Mouse (Mus musculus) limb, embryonic 15.5 days (tissue): ENCODE results near the gene Scaf8. TPM values are rescaled to one million over a fixed set of nuclear protein-coding genes. Genes with fewer than 3 reads are reported as not detected.
"Not testable (repeated sequence)": the region's sequence is repeated elsewhere in the genome, so short reads cannot be mapped to it uniquely, and the experiment has no call there.

ENCODE experiments used
- ATAC-seq: fragments of 200-750 bp; cut with Nextera tagmentation; 2 replicates; pipeline ENCODE4 v1.8.0; 2017; ENCODE audit warnings: low read depth, moderate TSS enrichment; ENCODE audit not compliant: insufficient number of reproducible peaks, low FRiP score, low TSS enrichment
- H3K27ac ChIP-seq: fragments of 300-500 bp; sonication (generic); 2 replicates; pipeline ENCODE4 v1.5.1; 2015; ENCODE audit warnings: moderate library complexity, mild to moderate bottlenecking, inconsistent platforms
- H3K27me3 ChIP-seq: fragments of 300-500 bp; sonication (generic); 2 replicates; pipeline ENCODE4 v1.6.1; 2015; ENCODE audit warnings: inconsistent platforms
- H3K36me3 ChIP-seq: fragments of 300-500 bp; sonication (generic); 2 replicates; pipeline ENCODE4 v1.6.1; 2015; ENCODE audit warnings: inconsistent platforms
- H3K4me1 ChIP-seq: fragments of 300-500 bp; sonication (generic); 2 replicates; pipeline ENCODE4 v1.6.1; 2015; ENCODE audit warnings: inconsistent platforms
- H3K4me2 ChIP-seq: fragments of 300-500 bp; sonication (generic); 2 replicates; pipeline ENCODE4 v1.6.1; 2015; ENCODE audit warnings: mild to moderate bottlenecking, inconsistent platforms
- H3K4me3 ChIP-seq: fragments of 300-500 bp; sonication (generic); 2 replicates; pipeline ENCODE4 v1.5.1; 2015; ENCODE audit warnings: mild to moderate bottlenecking, inconsistent platforms
- H3K9ac ChIP-seq: fragments of 300-500 bp; sonication (generic); 2 replicates; pipeline ENCODE4 v1.6.1; 2015; ENCODE audit warnings: inconsistent platforms
- H3K9me3 ChIP-seq: fragments of 300-500 bp; sonication (generic); 2 replicates; pipeline ENCODE4 v1.6.1; 2016; ENCODE audit warnings: inconsistent platforms
- WGBS: fragments of 180-500 bp; shearing (Covaris S2); methylation state at CpG from one replicate; pipeline ENCODE4 v1.1.7; 2015; 5-methylcytosine and 5-hydroxymethylcytosine counted together
- polyA plus RNA-seq: library from polyadenylated mRNA; unstranded; fragments of >200 nt; fragmentation: Nextera tagmentation; extraction: Ambion mirVana; gene quantifications from 2 replicates; pipeline ENCODE4 v1.2.1, GENCODE M21; 2015

Gene Scaf8
- polyA plus RNA-seq: 18.7 and 19.1 TPM in 2 replicates

- H3K27me3 ChIP-seq: no peaks in the 10 kb centered on the region
- H3K36me3 ChIP-seq: no peaks in the 10 kb centered on the region
- H3K9ac ChIP-seq: peak within 1 kb of the TSS; percentile 95
- H3K4me3 ChIP-seq: peak within 1 kb of the TSS; percentile 80
- H3K4me2 ChIP-seq: peak within 1 kb of the TSS; percentile 59
- peak; percentile 95 for ATAC-seq
- H3K9me3 ChIP-seq: no peaks in the 10 kb centered on the region
- H3K4me1 ChIP-seq: peaks cover 19% of the 10 kb centered on the region; the same call in 1 of the 2 replicates
- under 1% methylated on average over 76 of the region's 91 CpGs for WGBS
- peak within 1 kb of the TSS; percentile 99 for H3K27ac ChIP-seq
These were observed at the start of gene Scaf8 for GRCm38 (mm10) chr17:3114720-3115379. Scaf8 (plus strand) TSS chr17:3114972.

- H3K36me3 ChIP-seq: peaks cover 55% of the 10 kb centered on the region
- ATAC-seq: no peak
- 91% methylated on average over 9 of the region's 9 CpGs for WGBS
These were observed 39.5 kb upstream of the Scaf8 start for GRCm38 (mm10) chr17:3075166-3075872.

GRCm38 (mm10) chr17:3075873-3076245, 38.9 kb upstream of the Scaf8 start:
- WGBS: 93% methylated on average over 4 of the region's 4 CpGs
- Histone ChIP-seq H3K4me3 (no peak overlapping the region), H3K27ac (no peak overlapping the region), H3K9me3 (no peaks in the 10 kb centered on the region), H3K9ac (no peak overlapping the region), H3K4me2 (no peak overlapping the region), H3K27me3 (no peaks in the 10 kb centered on the region), H3K4me1 (no peaks in the 10 kb centered on the region), H3K36me3 (peaks cover 50% of the 10 kb centered on the region)
- no peak for ATAC-seq

More at GRCm38 (mm10) chr17:3075166-3075872, 39.5 kb upstream of the Scaf8 start:
- no peaks in the 10 kb centered on the region for H3K27me3 ChIP-seq
- no peak overlapping the region for H3K4me2 ChIP-seq
- no peaks in the 10 kb centered on the region for H3K9me3 ChIP-seq
- H3K4me1 ChIP-seq: no peaks in the 10 kb centered on the region
- H3K9ac ChIP-seq: no peak overlapping the region
- H3K27ac ChIP-seq: no peak overlapping the region
- H3K4me3 ChIP-seq: no peak overlapping the region

- not testable (repeated sequence) for ATAC-seq, H3K27me3 ChIP-seq, H3K27ac ChIP-seq, H3K9ac ChIP-seq, H3K4me2 ChIP-seq, H3K4me1 ChIP-seq, H3K9me3 ChIP-seq, H3K4me3 ChIP-seq
- WGBS: 88% methylated on average over 9 of the region's 9 CpGs
- peaks cover 31% of the 10 kb centered on the region for H3K36me3 ChIP-seq
These were observed 36.8 kb upstream of the Scaf8 start for GRCm38 (mm10) chr17:3077936-3078335.

GRCm38 (mm10) chr17:3080587-3081349, 34.0 kb upstream of the Scaf8 start:
- not testable (repeated sequence) for H3K9ac ChIP-seq, H3K27me3 ChIP-seq, ATAC-seq, H3K4me2 ChIP-seq, H3K36me3 ChIP-seq, H3K4me3 ChIP-seq, H3K27ac ChIP-seq, H3K4me1 ChIP-seq, H3K9me3 ChIP-seq
- WGBS: 82% methylated on average over 8 of the region's 9 CpGs

GRCm38 (mm10) chr17:3081512-3082100, 33.2 kb upstream of the Scaf8 start:
- not testable (repeated sequence) for H3K27ac ChIP-seq, H3K4me1 ChIP-seq, H3K4me2 ChIP-seq, H3K27me3 ChIP-seq, H3K36me3 ChIP-seq, H3K9me3 ChIP-seq, H3K9ac ChIP-seq, H3K4me3 ChIP-seq
- ATAC-seq: peak; percentile 64
- WGBS: 82% methylated on average over 3 of the region's 3 CpGs

GRCm38 (mm10) chr17:3082125-3082755, 32.5 kb upstream of the Scaf8 start:
- not testable (repeated sequence) for H3K4me3 ChIP-seq, H3K27ac ChIP-seq, H3K4me1 ChIP-seq, H3K9me3 ChIP-seq, H3K9ac ChIP-seq, H3K27me3 ChIP-seq, H3K36me3 ChIP-seq, H3K4me2 ChIP-seq
- WGBS: 78% methylated on average over 7 of the region's 9 CpGs
- ATAC-seq: peak; percentile 77

- not testable (repeated sequence) for H3K36me3 ChIP-seq, ATAC-seq, H3K27ac ChIP-seq, H3K4me1 ChIP-seq, H3K27me3 ChIP-seq, H3K9ac ChIP-seq, H3K9me3 ChIP-seq
- WGBS: 4% methylated on average over 25 of the region's 25 CpGs
- peak overlapping the region; percentile 36 for H3K4me2 ChIP-seq
- peak overlapping the region; percentile 56 for H3K4me3 ChIP-seq
These were observed 31.7 kb upstream of the Scaf8 start for GRCm38 (mm10) chr17:3082756-3083749.

- H3K9me3 ChIP-seq: peaks cover 3% of the 10 kb centered on the region; the same call in 1 of the 2 replicates
- WGBS: under 1% methylated on average over 37 of the region's 40 CpGs
- H3K4me3 ChIP-seq: peak overlapping the region; percentile 56
- H3K27me3 ChIP-seq: no peaks in the 10 kb centered on the region
- H3K27ac ChIP-seq: peak overlapping the region; percentile 97
- no peaks in the 10 kb centered on the region for H3K36me3 ChIP-seq
- H3K4me2 ChIP-seq: peak overlapping the region; percentile 70
- H3K9ac ChIP-seq: peak overlapping the region; percentile 28
- H3K4me1 ChIP-seq: no peaks in the 10 kb centered on the region
- peak; percentile 64 for ATAC-seq
These were observed 30.8 kb upstream of the Scaf8 start for GRCm38 (mm10) chr17:3083886-3084550.

- under 1% methylated on average over 31 of the region's 31 CpGs for WGBS
- Histone ChIP-seq H3K9me3 (peaks cover 3% of the 10 kb centered on the region; the same call in 1 of the 2 replicates), H3K9ac (peak overlapping the region; percentile 42; the same call in 1 of the 2 replicates), H3K27me3 (no peaks in the 10 kb centered on the region), H3K4me1 (no peaks in the 10 kb centered on the region), H3K4me2 (peak overlapping the region; percentile 70), H3K36me3 (no peaks in the 10 kb centered on the region), H3K27ac (peak overlapping the region; percentile 97), H3K4me3 (peak overlapping the region; percentile 56)
- ATAC-seq: no peak; the same call in 1 of the 2 replicates
These were observed 30.2 kb upstream of the Scaf8 start for GRCm38 (mm10) chr17:3084551-3084930.
